Mouse (Mus musculus) stomach, postnatal 0 days (tissue): Measurements from ENCODE around the gene Gm28308. TPM values are rescaled to one million over a fixed set of nuclear protein-coding genes. Genes with fewer than 3 reads are reported as not detected.
A peak's percentile ranks its signal among the peaks of the same experiment; 100 is the strongest.

ENCODE experiments used
- ATAC-seq: fragments of 200-750 bp; cut with Nextera tagmentation; 2 replicates; pipeline ENCODE4 v1.8.0; 2017; ENCODE audit not compliant: low FRiP score, low TSS enrichment
- DNase-seq: peaks from one replicate; pipeline ENCODE4 v3.0.0-alpha.2; 2016; ENCODE audit warnings: low spot score
- H3K27ac ChIP-seq: fragments of 300-500 bp; sonication (generic); replicated peaks from 2 replicates; pipeline ENCODE4 v1.5.1; 2014; ENCODE audit warnings: mild to moderate bottlenecking, control low read depth
- H3K27me3 ChIP-seq: fragments of 300-500 bp; sonication (generic); 2 replicates; pipeline ENCODE4 v1.6.1; 2014; ENCODE audit warnings: low read length; ENCODE audit not compliant: control insufficient read depth, insufficient read depth
- H3K36me3 ChIP-seq: fragments of 300-500 bp; sonication (generic); 2 replicates; pipeline ENCODE4 v1.6.1; 2014; ENCODE audit warnings: low read length, mixed read lengths; ENCODE audit not compliant: control insufficient read depth, insufficient read depth
- H3K4me1 ChIP-seq: fragments of 300-500 bp; sonication (generic); replicated peaks from 2 replicates; pipeline ENCODE4 v1.6.1; 2014; ENCODE audit warnings: antibody characterized with exemption; ENCODE audit not compliant: control insufficient read depth, insufficient read depth
- H3K4me2 ChIP-seq: fragments of 300-500 bp; sonication (generic); replicated peaks from 2 replicates; pipeline ENCODE4 v1.6.1; 2014; ENCODE audit warnings: low read depth, mild to moderate bottlenecking, control low read depth, moderate library complexity
- H3K4me3 ChIP-seq: fragments of 300-500 bp; sonication (generic); 2 replicates; pipeline ENCODE4 v1.5.1; 2014; ENCODE audit warnings: low read depth, low read length, control low read depth
- H3K9ac ChIP-seq: fragments of 300-500 bp; sonication (generic); 2 replicates; pipeline ENCODE4 v1.6.1; 2014; ENCODE audit warnings: mild to moderate bottlenecking, low read length, control low read depth, mixed read lengths
- H3K9me3 ChIP-seq: fragments of 300-500 bp; sonication (generic); 2 replicates; pipeline ENCODE4 v1.6.1; 2016; ENCODE audit warnings: low read length; ENCODE audit not compliant: control insufficient read depth
- CTCF ChIP-seq: IDR thresholded peaks from 2 replicates; pipeline ENCODE4 v1.5.1; 2016; ENCODE audit warnings: antibody characterized with exemption, low read depth, mild to moderate bottlenecking, moderate library complexity
- EP300 ChIP-seq: optimal IDR thresholded peaks from 2 replicates; pipeline ENCODE3; 2016; ENCODE audit warnings: antibody characterized with exemption
- WGBS: fragments of 180-500 bp; shearing (Covaris S2); extraction: QIAGEN DNeasy Blood & Tissue Kit; methylation state at CpG from one replicate; pipeline ENCODE4 v1.1.7; 2014; 5-methylcytosine and 5-hydroxymethylcytosine counted together
- polyA plus RNA-seq: library from polyadenylated mRNA; unstranded; fragments of >200 nt; fragmentation: Nextera tagmentation; extraction: Ambion mirVana; gene quantifications from 2 replicates; pipeline ENCODE4 v1.2.1, GENCODE M21; 2015

Gene Gm28308
- polyA plus RNA-seq, 1 experiment from 2014 or later = not detected

- H3K27me3 ChIP-seq = peaks cover 37% of the 10 kb centered on the region
- ATAC-seq = no peak
- DNase-seq = no peak
- no peak overlapping the region for H3K27ac ChIP-seq
- TF ChIP-seq CTCF (no peak), EP300 (no peak)
- no peaks in the 10 kb centered on the region for H3K36me3 ChIP-seq
- no peak overlapping the region for H3K4me3 ChIP-seq
- no peaks in the 10 kb centered on the region for H3K4me1 ChIP-seq
- H3K9ac ChIP-seq = no peak overlapping the region
- 7% methylated on average over 11 of the region's 11 CpGs for WGBS
- H3K4me2 ChIP-seq = no peak overlapping the region
- H3K9me3 ChIP-seq = no peaks in the 10 kb centered on the region
These were observed 14.5 kb upstream of the Gm28308 start for GRCm38 (mm10) chr6:52227470-52228222.

- H3K9ac ChIP-seq = no peak overlapping the region
- no peaks in the 10 kb centered on the region for H3K4me1 ChIP-seq
- no peak overlapping the region for H3K27ac ChIP-seq
- ATAC-seq (no peak), DNase-seq (no peak)
- TF ChIP-seq CTCF (no peak), EP300 (no peak)
- no peak overlapping the region for H3K4me2 ChIP-seq
- H3K27me3 ChIP-seq = peaks cover 44% of the 10 kb centered on the region
- no peaks in the 10 kb centered on the region for H3K36me3 ChIP-seq
- 8% methylated on average over 26 of the region's 26 CpGs for WGBS
- H3K9me3 ChIP-seq = no peaks in the 10 kb centered on the region
- H3K4me3 ChIP-seq = no peak overlapping the region
These were observed 13.6 kb upstream of the Gm28308 start for GRCm38 (mm10) chr6:52226569-52227257.

- DNase-seq = no peak
- no peaks in the 10 kb centered on the region for H3K4me1 ChIP-seq
- TF ChIP-seq CTCF = no peak
- no peak for TF ChIP-seq EP300
- H3K27me3 ChIP-seq = peaks cover 46% of the 10 kb centered on the region
- H3K4me2 ChIP-seq = peak overlapping the region; percentile 25; the same call in 1 of the 2 replicates
- no peaks in the 10 kb centered on the region for H3K36me3 ChIP-seq
- no peak overlapping the region for H3K4me3 ChIP-seq
- no peak overlapping the region for H3K27ac ChIP-seq
- no peak overlapping the region for H3K9ac ChIP-seq
- no peaks in the 10 kb centered on the region for H3K9me3 ChIP-seq
- 3% methylated on average over 67 of the region's 69 CpGs for WGBS
- ATAC-seq = no peak
These were observed 12.8 kb upstream of the Gm28308 start for GRCm38 (mm10) chr6:52225612-52226568.

GRCm38 (mm10) chr6:52224895-52225611, 11.9 kb upstream of the Gm28308 start:
- H3K27me3 ChIP-seq = peaks cover 46% of the 10 kb centered on the region; the same call in 1 of the 2 replicates
- TF ChIP-seq CTCF (no peak), EP300 (no peak)
- WGBS = 5% methylated on average over 36 of the region's 36 CpGs

More at GRCm38 (mm10) chr6:52224895-52225611, 11.9 kb upstream of the Gm28308 start:
- H3K4me3 ChIP-seq = 0 out of 2 replicates have a peak overlapping the region, but pooled peaks have one; percentile 6
- no peaks in the 10 kb centered on the region for H3K9me3 ChIP-seq
- no peaks in the 10 kb centered on the region for H3K36me3 ChIP-seq
- H3K4me1 ChIP-seq = no peaks in the 10 kb centered on the region
- H3K27ac ChIP-seq = no peak overlapping the region
- H3K9ac ChIP-seq = no peak overlapping the region
- DNase-seq (no peak), ATAC-seq (no peak)
- H3K4me2 ChIP-seq = no peak overlapping the region
